Mouse (Mus musculus) spleen, adult 12 weeks (tissue): ENCODE results near the gene Nup93.
A peak's percentile ranks its signal among the peaks of the same experiment; 100 is the strongest.

ENCODE experiments used
- DNase-seq: peaks from one replicate; pipeline ENCODE4 v3.0.0; 2022; ENCODE audit warnings: low spot score

The Nup93 gene

GRCm38 (mm10) chr8:94363288-94363688 lies 148.9 kb downstream of the Nup93 start:
- DNase-seq, result peak; percentile 61

GRCm38 (mm10) chr8:94363906-94364305 lies 149.5 kb downstream of the Nup93 start:
- no peak for DNase-seq

GRCm38 (mm10) chr8:94364686-94365312 lies 150.4 kb downstream of the Nup93 start:
- no peak for DNase-seq

GRCm38 (mm10) chr8:94365410-94365981 lies 151.1 kb downstream of the Nup93 start:
- no peak for DNase-seq
